ENCODE assay signal across 9 mouse cellular contexts in genomic region chrX:75577582-75578324, GRCm38 (mm10). TPM values are rescaled to one million over a fixed set of nuclear protein-coding genes. Genes with fewer than 3 reads are reported as not detected.
DNase-seq lines count a peak whose midpoint lies in the region; ATAC-seq and TF ChIP-seq lines count a peak whose summit lies in the region.
"Had no signal": no experiment of that assay in that cellular context is flagged by ENCODE, and none has a peak within 500 bp of the region (broad histone marks: within the 10 kb centered on the region; RNA-seq: fewer than 3 reads in every experiment).

Gene Rab39b, minus strand, starts transcription at chrX:75578231.

- WGBS in forebrain, embryonic 10.5 days, result 16% methylated on average over 40 of the region's 41 CpGs
- 12% methylated on average over 39 of the region's 41 CpGs for WGBS in hindbrain, embryonic 13.5 days

- no peak for TF ChIP-seq CTCF in brain, embryonic 14.5 days (IDR thresholded peaks at IDR 0.05; ENCODE audit: borderline replicate concordance, extremely low read depth, insufficient read depth, insufficient read length)
- TF ChIP-seq CTCF in left cerebral cortex, adult 2 months (IDR thresholded peaks at IDR 0.05), result no peak

- peak within 1 kb of the TSS; percentile 88 for H3K27ac ChIP-seq in forebrain, embryonic 10.5 days
- H3K27ac ChIP-seq in hindbrain, embryonic 13.5 days, result peak within 1 kb of the TSS; percentile 94
- peak within 1 kb of the TSS; percentile 87 for H3K27ac ChIP-seq in left cerebral cortex, adult 2 months

- peak; percentile 97 for ATAC-seq in hindbrain, embryonic 13.5 days (ENCODE audit: low FRiP score)

- H3K9ac ChIP-seq in hindbrain, embryonic 13.5 days, result peak within 1 kb of the TSS; percentile 83

- DNase-seq in heart, adult 18-20 months, result peak; percentile 2 to 19
- DNase-seq in heart, adult 8-10 months (ENCODE audit: low spot score), result no peak
- DNase-seq in brain, embryonic 14.5 days (ENCODE audit: low read depth), result peak; percentile 88
- peak; percentile 39 for DNase-seq in forebrain, embryonic 10.5 days (ENCODE audit: extremely low spot score, low spot score)
- DNase-seq in left cerebral cortex, adult 2 months (ENCODE audit: extremely low spot score in 1 of 2, low spot score in 2 of 2), result peak; percentile 59 to 63
- peak; percentile 45 for DNase-seq in mesoderm, embryonic 11.5 days (ENCODE audit: low read depth, low spot score)
- peak; percentile 8 for DNase-seq in splenic B cell, adult 2 months (ENCODE audit: low read depth, low spot score)

- H3K27me3 ChIP-seq in forebrain, embryonic 10.5 days (ENCODE audit: poor library complexity, severe bottlenecking), result no peaks in the 10 kb centered on the region
- no peaks in the 10 kb centered on the region for H3K27me3 ChIP-seq in hindbrain, embryonic 13.5 days
- no peaks in the 10 kb centered on the region for H3K27me3 ChIP-seq in splenic B cell, adult 2 months (ENCODE audit: control insufficient read depth, insufficient read depth, low read length, poor library complexity, severe bottlenecking)

- H3K9me3 ChIP-seq in forebrain, embryonic 10.5 days, result no peaks in the 10 kb centered on the region
- no peaks in the 10 kb centered on the region for H3K9me3 ChIP-seq in hindbrain, embryonic 13.5 days
- H3K9me3 ChIP-seq: G1E had no signal

- no peaks in the 10 kb centered on the region for H3K4me1 ChIP-seq in forebrain, embryonic 10.5 days
- H3K4me1 ChIP-seq in hindbrain, embryonic 13.5 days (replicated peaks), result peaks cover 5% of the 10 kb centered on the region; the same call in 1 of the 2 replicates

- no peak for TF ChIP-seq POLR2A in brain, embryonic 14.5 days (IDR thresholded peaks at IDR 0.05; ENCODE audit: borderline replicate concordance, extremely low read depth, insufficient read depth, insufficient read length, poor library complexity, severe bottlenecking)

- intact Hi-C loops in left cerebral cortex, adult 2 months (cut with DNase I), result loop anchor here (5.0 kb wide), 1 partner anchor 95 kb away; no protein-coding TSS in a partner anchor

- peak within 1 kb of the TSS; percentile 51 for H3K4me2 ChIP-seq in hindbrain, embryonic 13.5 days

- H3K36me3 ChIP-seq in forebrain, embryonic 10.5 days (replicated peaks), result peaks cover 4% of the 10 kb centered on the region; the same call in 1 of the 2 replicates
- 0 out of 2 replicates have a peak, but pooled peaks cover 2% of the 10 kb centered on the region for H3K36me3 ChIP-seq in hindbrain, embryonic 13.5 days
- no peaks in the 10 kb centered on the region for H3K36me3 ChIP-seq in splenic B cell, adult 2 months (ENCODE audit: control insufficient read depth, insufficient read depth, low read length, poor library complexity, severe bottlenecking)
- H3K36me3 ChIP-seq: G1E had no signal

- H3K4me3 ChIP-seq in forebrain, embryonic 10.5 days, result peak within 1 kb of the TSS; percentile 63
- peak within 1 kb of the TSS; percentile 55 for H3K4me3 ChIP-seq in hindbrain, embryonic 13.5 days
- H3K4me3 ChIP-seq in left cerebral cortex, adult 2 months, result peak within 1 kb of the TSS; percentile 49

RNA-seq across cellular contexts. Expression of gene Rab39b, which starts in this region (rescaled TPM):
- under 1 TPM; 0.07 to 0.08 TPM for total RNA-seq in heart, adult 18-20 months (2021)
- total RNA-seq in heart, adult 8-10 months (2022), result under 1 TPM; 0.09 to 0.24 (median 0.16) TPM
- polyA plus RNA-seq in brain, embryonic 14.5 days (2012; rRNA removed), result 15.6 and 18.3 TPM in 2 replicates
- 10.2 and 11.7 TPM in 2 replicates for polyA plus RNA-seq in forebrain, embryonic 10.5 days (2016; fragmentation: Nextera tagmentation; extraction: Ambion mirVana)
- 23.9 and 25.0 TPM in 2 replicates for polyA plus RNA-seq in hindbrain, embryonic 13.5 days (2015; fragmentation: Nextera tagmentation; extraction: Ambion mirVana)
- total RNA-seq in left cerebral cortex, adult 2 months (2021), result 10 to 100 TPM; 37.6 to 38.8 TPM
- total RNA-seq: G1E had no signal
- polyA plus RNA-seq: G1E had no signal

Comparison
In these comparisons a context has a peak if more than half of its experiments do, and no peak if none do; other contexts are left out.
1. RNA of gene Rab39b (total RNA-seq): 37.6 to 38.8 TPM in left cerebral cortex, adult 2 months; 0.09 to 0.24 TPM in heart, adult 8-10 months and 0.07 to 0.08 TPM in heart, adult 18-20 months; every median in the first group is over 10 times any median in the second.
2. Peak in DNase-seq in heart, adult 18-20 months; RNA of the gene not detected or under 1 TPM.
3. Peak in every context shown above with its lines, with median percentiles within 50 percentile points of each other: H3K27ac ChIP-seq and H3K4me3 ChIP-seq.